Mouse (Mus musculus) midbrain, embryonic 15.5 days (tissue): ENCODE data around the gene Btbd9. TPM values are rescaled to one million over a fixed set of nuclear protein-coding genes. Genes with fewer than 3 reads are reported as not detected.
"Not testable (repeated sequence)": the region's sequence is repeated elsewhere in the genome, so short reads cannot be mapped to it uniquely, and the experiment has no call there.

Experiments
- ATAC-seq: fragments of 200-750 bp; cut with Nextera tagmentation; replicated peaks from 2 replicates; pipeline ENCODE4 v1.8.0; 2017; ENCODE audit warnings: moderate TSS enrichment
- H3K27ac ChIP-seq: fragments of 300-500 bp; sonication (generic); 2 replicates; pipeline ENCODE4 v1.5.1; 2015; ENCODE audit warnings: mild to moderate bottlenecking, inconsistent platforms
- H3K27me3 ChIP-seq: fragments of 300-500 bp; sonication (generic); replicated peaks from 2 replicates; pipeline ENCODE4 v1.6.1; 2015; ENCODE audit warnings: inconsistent platforms
- H3K36me3 ChIP-seq: fragments of 300-500 bp; sonication (generic); replicated peaks from 2 replicates; pipeline ENCODE4 v1.6.1; 2015; ENCODE audit warnings: inconsistent platforms
- H3K4me1 ChIP-seq: fragments of 300-500 bp; sonication (generic); 2 replicates; pipeline ENCODE4 v1.6.1; 2015; ENCODE audit warnings: inconsistent platforms
- H3K4me2 ChIP-seq: fragments of 300-500 bp; sonication (generic); 2 replicates; pipeline ENCODE4 v1.6.1; 2015; ENCODE audit warnings: inconsistent platforms, mild to moderate bottlenecking, moderate library complexity
- H3K4me3 ChIP-seq: fragments of 300-500 bp; sonication (generic); 2 replicates; pipeline ENCODE4 v1.5.1; 2015; ENCODE audit warnings: mild to moderate bottlenecking, inconsistent platforms
- H3K9ac ChIP-seq: fragments of 300-500 bp; sonication (generic); 2 replicates; pipeline ENCODE4 v1.6.1; 2015; ENCODE audit warnings: mild to moderate bottlenecking, inconsistent platforms
- H3K9me3 ChIP-seq: fragments of 300-500 bp; sonication (generic); 2 replicates; pipeline ENCODE4 v1.6.1; 2016; ENCODE audit warnings: inconsistent platforms
- WGBS: fragments of 180-500 bp; shearing (Covaris S2); methylation state at CpG from one replicate; pipeline ENCODE4 v1.1.7; 2015; ENCODE audit warnings: mixed read lengths; 5-methylcytosine and 5-hydroxymethylcytosine counted together
- polyA plus RNA-seq: library from polyadenylated mRNA; unstranded; fragments of >200 nt; fragmentation: Nextera tagmentation; extraction: Ambion mirVana; gene quantifications from 2 replicates; pipeline ENCODE4 v1.2.1, GENCODE M21; 2015

The Btbd9 gene
- polyA plus RNA-seq, 1 experiment from 2014 or later: 163 TPM

DNA sequence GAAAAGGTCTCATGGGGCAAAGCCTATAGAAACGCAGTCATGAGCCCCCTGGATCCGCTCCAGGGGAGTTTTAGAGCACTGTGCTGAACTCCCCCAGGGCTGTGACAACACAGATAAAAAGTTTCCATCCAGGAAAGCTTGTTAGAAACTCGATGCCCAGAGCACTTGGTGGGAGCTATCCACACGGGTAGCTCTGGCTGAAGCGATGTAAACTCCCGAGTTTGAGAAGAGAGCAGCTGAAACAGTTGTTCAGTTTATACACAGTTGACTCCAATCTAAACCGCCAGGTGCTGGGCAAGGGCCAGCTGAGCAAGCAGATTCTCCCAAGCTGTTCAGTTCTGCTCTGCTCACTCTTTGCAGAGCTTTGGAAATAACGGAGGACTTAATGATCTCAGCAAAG is 37.2 kb downstream of the Btbd9 start:
- Histone ChIP-seq H3K27ac (no peak overlapping the region), H3K27me3 (no peaks in the 10 kb centered on the region), H3K36me3 (no peaks in the 10 kb centered on the region), H3K9me3 (no peaks in the 10 kb centered on the region), H3K4me2 (no peak overlapping the region), H3K4me1 (0 out of 2 replicates have a peak, but pooled peaks cover 7% of the 10 kb centered on the region), H3K9ac (no peak overlapping the region), H3K4me3 (no peak overlapping the region)
- ATAC-seq: no peak
- 50% methylated on average over 8 of the region's 8 CpGs for WGBS

DNA sequence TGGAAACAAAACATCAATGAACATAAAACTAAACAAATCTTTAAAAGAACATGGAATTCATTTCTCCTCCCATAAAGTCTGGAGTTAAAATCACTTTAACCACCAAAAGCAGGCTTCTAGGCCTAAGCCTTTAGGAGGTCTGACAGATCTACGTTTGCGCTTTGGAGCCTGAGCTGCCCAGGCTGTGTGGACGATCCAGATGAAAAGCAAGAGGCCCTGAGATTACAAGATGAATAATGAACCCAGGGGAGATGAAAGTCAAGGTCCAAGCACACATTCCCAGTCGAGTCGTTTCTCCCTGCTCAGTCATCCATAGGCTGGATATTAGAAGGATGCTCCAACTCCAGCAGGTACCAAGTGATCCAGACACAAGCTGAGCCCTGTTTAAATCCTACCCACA is 39.6 kb downstream of the Btbd9 start:
- H3K9me3 ChIP-seq: no peaks in the 10 kb centered on the region
- no peaks in the 10 kb centered on the region for H3K27me3 ChIP-seq
- H3K36me3 ChIP-seq: no peaks in the 10 kb centered on the region
- H3K4me3 ChIP-seq: no peak overlapping the region
- H3K4me2 ChIP-seq: no peak overlapping the region
- H3K9ac ChIP-seq: no peak overlapping the region
- no peak overlapping the region for H3K27ac ChIP-seq
- ATAC-seq: no peak
- 33% methylated on average over 5 of the region's 5 CpGs for WGBS
- H3K4me1 ChIP-seq: 0 out of 2 replicates have a peak, but pooled peaks cover 7% of the 10 kb centered on the region

DNA sequence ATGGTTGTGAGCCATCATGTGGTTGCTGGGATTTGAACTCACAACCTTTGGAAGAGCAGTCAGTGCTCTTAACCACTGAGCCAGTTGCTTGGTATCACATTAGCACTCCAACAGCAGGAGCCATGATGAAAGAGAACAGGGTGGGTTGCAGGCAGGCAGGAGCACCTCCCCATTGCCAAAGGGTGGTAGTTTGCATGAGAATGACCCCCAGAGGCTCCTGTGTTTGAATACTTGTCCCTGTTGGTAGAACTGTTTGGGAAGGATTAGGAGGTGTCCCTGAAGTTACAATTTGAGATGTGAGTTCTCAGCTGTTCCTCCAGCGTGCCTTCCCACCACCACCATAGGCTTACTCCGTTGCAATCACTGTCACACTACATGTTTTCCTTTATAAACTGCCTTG is 43.2 kb downstream of the Btbd9 start:
- Histone ChIP-seq H3K4me3 (no peak overlapping the region), H3K4me2 (no peak overlapping the region), H3K27me3 (no peaks in the 10 kb centered on the region), H3K9ac (no peak overlapping the region), H3K36me3 (no peaks in the 10 kb centered on the region), H3K27ac (no peak overlapping the region), H3K4me1 (0 out of 2 replicates have a peak, but pooled peaks cover 3% of the 10 kb centered on the region), H3K9me3 (no peaks in the 10 kb centered on the region)
- ATAC-seq: no peak
- WGBS: 93% methylated on average over 2 of the region's 2 CpGs

DNA sequence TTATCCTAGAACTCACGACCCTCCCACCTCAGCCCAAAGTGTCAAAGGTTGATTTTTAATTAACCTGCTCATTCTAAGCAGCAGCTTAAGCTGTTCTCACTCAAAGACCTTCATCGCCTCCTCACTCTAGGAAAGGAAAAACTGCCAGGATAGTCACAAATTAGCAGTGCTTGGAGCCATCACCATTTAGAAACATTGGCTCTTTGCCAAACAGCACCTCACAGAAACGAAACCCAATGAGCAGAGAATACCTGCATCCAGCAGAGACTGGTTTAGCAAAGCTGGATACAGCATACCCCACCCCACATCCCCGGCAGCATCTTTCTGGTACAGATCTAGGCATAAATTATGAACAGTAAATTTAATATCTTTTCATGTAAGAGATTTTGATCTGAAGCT is 45.7 kb downstream of the Btbd9 start:
- Histone ChIP-seq H3K4me1 (no peaks in the 10 kb centered on the region), H3K36me3 (0 out of 2 replicates have a peak, but pooled peaks cover 5% of the 10 kb centered on the region), H3K4me2 (no peak overlapping the region), H3K27ac (no peak overlapping the region), H3K9me3 (no peaks in the 10 kb centered on the region), H3K9ac (no peak overlapping the region), H3K4me3 (no peak overlapping the region), H3K27me3 (no peaks in the 10 kb centered on the region)
- no peak for ATAC-seq
- WGBS: 60% methylated on average over 4 of the region's 4 CpGs

DNA sequence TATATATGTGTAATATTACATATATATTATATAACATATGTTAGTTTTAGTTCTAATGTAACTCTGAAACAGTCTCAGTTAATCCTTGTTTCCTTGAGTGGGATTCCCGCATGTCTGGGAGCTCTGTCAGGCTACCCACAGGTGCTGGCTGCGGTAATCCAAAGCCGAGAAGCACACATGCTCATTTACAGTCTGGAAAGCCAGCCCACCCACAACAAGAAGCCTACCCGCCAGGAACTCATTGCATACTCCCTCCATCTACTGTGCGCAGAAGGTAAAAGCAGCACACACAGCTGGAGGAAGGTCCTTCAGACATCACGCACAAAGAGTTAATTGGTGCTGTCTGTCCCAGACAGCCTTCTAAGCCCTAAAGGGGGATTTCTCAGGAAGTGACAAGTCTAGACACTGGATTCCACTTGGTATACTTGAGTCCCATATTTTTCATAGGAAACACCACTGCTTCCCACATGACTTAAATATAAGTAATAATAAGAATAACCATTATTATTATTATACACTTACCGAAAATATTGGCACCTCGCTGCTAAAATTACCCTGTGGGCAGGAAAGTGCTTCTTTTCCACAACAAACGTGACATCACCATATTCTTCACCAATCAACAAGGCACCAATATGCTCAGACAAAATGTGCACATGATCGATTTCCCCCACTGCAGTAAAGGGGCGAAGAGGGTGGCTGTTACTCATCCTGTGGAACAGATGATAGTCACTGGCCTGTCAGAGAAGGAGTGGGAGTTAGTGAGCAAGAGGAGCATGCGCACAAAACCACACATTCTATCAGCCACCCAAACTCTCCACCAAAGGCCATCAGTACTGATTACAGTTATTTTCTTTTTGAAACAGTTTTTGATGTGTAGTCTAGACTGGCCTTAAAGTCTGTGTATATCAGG is 46.4 kb downstream of the Btbd9 start:
- Histone ChIP-seq H3K27ac (no peak overlapping the region), H3K4me3 (no peak overlapping the region), H3K4me1 (no peaks in the 10 kb centered on the region), H3K36me3 (0 out of 2 replicates have a peak, but pooled peaks cover 5% of the 10 kb centered on the region), H3K9ac (no peak overlapping the region), H3K4me2 (no peak overlapping the region), H3K9me3 (no peaks in the 10 kb centered on the region), H3K27me3 (no peaks in the 10 kb centered on the region)
- WGBS: 77% methylated on average over 12 of the region's 12 CpGs
- no peak for ATAC-seq

DNA sequence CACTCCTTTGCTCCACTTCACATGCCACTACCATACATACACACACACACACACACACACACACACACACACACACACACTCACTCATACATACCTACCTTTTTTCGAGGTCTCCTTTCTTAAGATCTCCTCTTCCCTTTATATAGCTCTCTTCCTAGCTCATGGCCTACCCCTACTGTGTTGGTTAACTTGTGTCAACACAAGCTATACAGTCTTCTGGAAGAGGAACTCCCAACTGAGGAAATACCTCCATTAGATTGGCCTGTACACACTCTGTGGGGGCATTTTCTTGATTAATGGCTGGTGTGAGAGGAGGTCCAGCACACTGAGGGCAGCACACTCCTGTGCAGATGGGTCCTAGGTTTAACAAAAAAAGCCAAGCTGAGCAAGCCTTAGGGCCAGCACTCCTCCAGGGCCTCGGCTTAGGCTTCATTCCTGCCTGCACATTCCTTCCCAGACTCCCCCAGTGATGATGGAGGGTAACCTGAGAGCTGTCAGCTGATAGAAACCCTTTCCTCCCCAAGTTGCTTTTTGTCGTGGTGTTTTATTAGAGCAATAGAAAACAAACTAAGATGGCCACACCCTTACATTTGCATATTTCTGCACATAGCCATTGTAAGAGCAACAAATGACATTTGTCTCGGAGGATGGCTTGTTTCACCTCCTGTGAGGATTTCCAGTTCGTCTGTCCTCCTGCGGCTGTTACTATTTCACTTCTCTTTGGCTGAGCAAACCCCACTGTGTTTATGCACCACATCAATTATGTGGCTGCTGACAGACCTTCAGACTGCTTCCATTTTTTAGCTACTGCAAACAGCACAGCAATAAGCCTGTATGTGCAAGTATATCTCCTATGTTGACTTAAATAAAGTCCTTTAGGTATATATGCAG is 50.6 kb downstream of the Btbd9 start:
- H3K9ac ChIP-seq: no peak overlapping the region
- no peaks in the 10 kb centered on the region for H3K4me1 ChIP-seq
- no peak overlapping the region for H3K4me3 ChIP-seq
- H3K27ac ChIP-seq: no peak overlapping the region
- no peak overlapping the region for H3K4me2 ChIP-seq
- peaks cover 5% of the 10 kb centered on the region; the same call in 1 of the 2 replicates for H3K36me3 ChIP-seq
- no peak for ATAC-seq
- no peaks in the 10 kb centered on the region for H3K9me3 ChIP-seq
- H3K27me3 ChIP-seq: no peaks in the 10 kb centered on the region
- WGBS: 65% methylated on average over 6 of the region's 6 CpGs

DNA sequence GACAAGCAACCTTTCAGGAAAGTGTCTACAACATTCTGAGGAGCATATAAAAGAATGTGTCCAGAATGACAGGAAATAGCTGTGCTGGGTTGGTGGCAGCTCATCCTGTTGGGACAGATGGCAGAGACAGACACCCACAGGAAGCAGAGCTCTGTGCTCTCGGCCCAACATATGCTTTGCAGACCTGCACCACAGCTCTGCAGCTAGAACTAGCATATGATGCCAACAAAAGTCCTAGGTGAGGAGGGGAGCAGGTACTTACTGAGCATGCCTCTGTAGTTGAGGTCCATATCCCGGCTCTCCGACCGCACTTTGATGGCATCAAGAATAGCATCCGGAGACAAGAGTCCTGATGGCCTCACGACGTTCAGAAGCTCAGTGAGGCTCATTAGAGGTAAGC is 51.8 kb downstream of the Btbd9 start:
- Histone ChIP-seq H3K9me3 (no peaks in the 10 kb centered on the region), H3K4me2 (no peak overlapping the region), H3K9ac (no peak overlapping the region), H3K4me1 (no peaks in the 10 kb centered on the region), H3K27me3 (no peaks in the 10 kb centered on the region), H3K4me3 (no peak overlapping the region), H3K36me3 (peaks cover 5% of the 10 kb centered on the region; the same call in 1 of the 2 replicates), H3K27ac (no peak overlapping the region)
- WGBS: 87% methylated on average over 7 of the region's 7 CpGs
- no peak for ATAC-seq

DNA sequence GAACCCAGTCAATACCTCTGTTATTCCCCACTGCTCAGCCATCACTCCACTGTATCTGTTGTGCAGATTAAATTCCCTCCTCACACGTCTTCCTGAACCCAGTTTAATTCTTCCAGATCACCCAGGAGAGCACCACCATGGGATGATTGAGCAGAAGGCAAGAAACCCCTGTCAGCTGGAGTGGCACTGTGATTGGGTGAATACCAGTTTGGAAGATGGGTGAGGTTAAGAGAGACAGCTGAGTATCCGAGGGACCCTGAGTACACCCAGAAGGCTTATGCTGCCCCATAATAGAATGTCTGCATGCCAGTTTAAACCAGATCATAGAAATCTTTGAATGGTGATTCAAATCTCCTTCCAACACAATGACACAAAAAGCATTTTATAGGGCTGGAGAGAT is 52.5 kb downstream of the Btbd9 start:
- H3K9me3 ChIP-seq: no peaks in the 10 kb centered on the region
- no peaks in the 10 kb centered on the region for H3K27me3 ChIP-seq
- peaks cover 5% of the 10 kb centered on the region; the same call in 1 of the 2 replicates for H3K36me3 ChIP-seq
- H3K4me1 ChIP-seq: no peaks in the 10 kb centered on the region
- no peak overlapping the region for H3K4me3 ChIP-seq
- WGBS: 77% methylated on average over 2 of the region's 2 CpGs
- ATAC-seq: no peak
- no peak overlapping the region for H3K9ac ChIP-seq
- H3K27ac ChIP-seq: no peak overlapping the region
- H3K4me2 ChIP-seq: no peak overlapping the region

DNA sequence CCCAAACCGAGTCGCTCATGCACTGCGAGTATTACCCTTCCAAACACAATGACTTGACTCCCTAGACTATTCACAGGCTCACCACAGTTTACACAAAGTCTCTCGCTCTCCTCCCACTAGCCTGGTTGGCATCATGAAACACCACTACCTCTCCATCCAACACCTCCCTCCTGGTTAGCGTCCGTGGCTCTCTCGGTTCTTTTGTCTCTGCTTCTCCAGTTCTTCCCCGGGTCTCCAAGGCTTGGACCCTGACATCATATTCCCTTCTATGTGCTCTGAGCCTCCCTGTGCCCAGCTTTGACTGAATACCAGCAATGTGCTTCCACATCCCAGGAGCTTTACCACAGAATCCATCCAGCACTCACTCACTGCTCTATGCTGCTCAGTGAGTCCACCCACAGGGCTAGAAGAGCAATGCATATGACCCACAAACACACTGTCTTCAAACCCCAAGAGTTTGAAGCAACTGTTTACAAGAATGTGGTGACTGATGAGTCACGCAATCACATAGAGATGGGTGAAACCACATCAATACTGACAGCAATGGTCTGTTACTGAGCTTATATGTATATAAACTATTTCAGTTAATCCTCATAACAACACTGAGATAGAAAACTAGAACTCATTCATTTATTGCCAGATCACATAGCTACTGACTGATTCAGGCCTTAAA is 53.7 kb downstream of the Btbd9 start:
- no peak overlapping the region for H3K27ac ChIP-seq
- H3K9me3 ChIP-seq: no peaks in the 10 kb centered on the region
- no peaks in the 10 kb centered on the region for H3K27me3 ChIP-seq
- H3K4me2 ChIP-seq: no peak overlapping the region
- 94% methylated on average over 9 of the region's 9 CpGs for WGBS
- no peak overlapping the region for H3K9ac ChIP-seq
- no peaks in the 10 kb centered on the region; the same call in 1 of the 2 replicates for H3K4me1 ChIP-seq
- no peak overlapping the region for H3K4me3 ChIP-seq
- peaks cover 5% of the 10 kb centered on the region; the same call in 1 of the 2 replicates for H3K36me3 ChIP-seq
- no peak for ATAC-seq

DNA sequence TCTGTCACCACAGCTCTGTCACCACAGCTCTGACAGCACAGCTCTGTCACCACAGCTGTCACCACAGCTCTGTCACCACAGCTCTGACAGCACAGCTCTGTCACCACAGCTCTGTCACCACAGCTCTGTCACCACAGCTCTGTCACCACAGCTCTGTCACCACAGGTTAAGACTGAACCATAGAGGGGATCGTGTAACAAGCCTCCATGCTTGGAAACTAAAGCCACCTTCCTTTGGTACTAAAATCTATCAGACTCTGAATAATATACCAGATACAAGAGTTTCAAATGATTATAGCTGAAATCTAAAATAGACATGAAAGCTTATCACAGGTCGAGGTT is 57.1 kb downstream of the Btbd9 start:
- H3K9me3 ChIP-seq, ATAC-seq, H3K4me2 ChIP-seq, H3K4me3 ChIP-seq, H3K27ac ChIP-seq, H3K4me1 ChIP-seq, H3K9ac ChIP-seq, H3K27me3 ChIP-seq, H3K36me3 ChIP-seq: not testable (repeated sequence)
- 59% methylated on average over 2 of the region's 2 CpGs for WGBS

DNA sequence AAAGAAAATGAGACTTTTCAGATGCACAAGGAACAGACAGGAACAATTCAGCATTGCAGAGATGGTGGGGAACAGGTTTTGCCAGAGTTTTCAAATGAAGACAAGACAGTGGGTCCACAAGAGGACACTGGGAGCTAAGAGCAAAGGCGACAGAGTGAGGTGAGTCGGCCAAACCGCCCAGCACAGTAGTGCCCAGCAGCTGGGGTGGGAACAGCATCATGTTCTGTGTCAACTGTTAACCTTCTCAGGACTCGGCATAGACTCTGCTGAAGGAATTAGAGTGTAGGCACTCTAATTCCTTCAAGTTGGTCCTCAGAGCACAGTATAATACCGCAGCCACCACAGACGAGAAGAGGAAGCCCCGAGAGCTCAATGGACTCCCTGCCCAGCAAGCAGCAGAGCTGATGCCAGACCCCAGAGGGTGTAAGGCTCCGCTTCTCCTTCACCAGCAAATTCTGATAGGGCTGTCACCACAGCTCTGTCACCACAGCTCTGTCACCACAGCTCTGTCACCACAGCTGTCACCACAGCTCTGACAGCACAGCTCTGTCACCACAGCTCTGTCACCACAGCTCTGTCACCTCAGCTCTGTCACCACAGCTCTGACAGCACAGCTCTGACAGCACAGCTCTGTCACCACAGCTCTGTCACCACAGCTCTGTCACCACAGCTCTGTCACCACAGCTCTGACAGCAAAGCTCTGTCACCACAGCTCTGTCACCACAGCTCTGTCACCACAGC is 57.7 kb downstream of the Btbd9 start:
- H3K9ac ChIP-seq: no peak overlapping the region
- no peak overlapping the region for H3K27ac ChIP-seq
- H3K4me1 ChIP-seq: no peaks in the 10 kb centered on the region; the same call in 1 of the 2 replicates
- H3K4me3 ChIP-seq: no peak overlapping the region
- no peak for ATAC-seq
- H3K4me2 ChIP-seq: no peak overlapping the region
- H3K36me3 ChIP-seq: no peaks in the 10 kb centered on the region; the same call in 1 of the 2 replicates
- WGBS: 80% methylated on average over 8 of the region's 8 CpGs
- H3K27me3 ChIP-seq: no peaks in the 10 kb centered on the region
- H3K9me3 ChIP-seq: no peaks in the 10 kb centered on the region
